Mouse (Mus musculus) liver, embryonic 13.5 days (tissue): ENCODE measurements around the gene Kdm1a. TPM values are rescaled to one million over a fixed set of nuclear protein-coding genes. Genes with fewer than 3 reads are reported as not detected.

Experiments
- ATAC-seq: fragments of 200-750 bp; cut with Nextera tagmentation; 2 replicates; pipeline ENCODE4 v1.8.0; 2017; ENCODE audit warnings: low read depth, mild to moderate bottlenecking, moderate number of reproducible peaks, moderate library complexity
- DNase-seq: peaks from one replicate; pipeline ENCODE4 v3.0.0; 2022
- H3K27ac ChIP-seq: fragments of 300-500 bp; sonication (generic); 2 replicates; pipeline ENCODE4 v1.5.1; 2015; ENCODE audit warnings: moderate library complexity, mild to moderate bottlenecking, inconsistent platforms
- H3K27me3 ChIP-seq: fragments of 300-500 bp; sonication (generic); 2 replicates; pipeline ENCODE4 v1.6.1; 2015; ENCODE audit warnings: mild to moderate bottlenecking, inconsistent platforms
- H3K36me3 ChIP-seq: fragments of 300-500 bp; sonication (generic); 2 replicates; pipeline ENCODE4 v1.6.1; 2015; ENCODE audit warnings: mild to moderate bottlenecking, inconsistent platforms
- H3K4me1 ChIP-seq: fragments of 300-500 bp; sonication (generic); replicated peaks from 2 replicates; pipeline ENCODE4 v1.6.1; 2015; ENCODE audit warnings: inconsistent platforms
- H3K4me2 ChIP-seq: fragments of 300-500 bp; sonication (generic); 2 replicates; pipeline ENCODE4 v1.6.1; 2015; ENCODE audit warnings: inconsistent platforms, mild to moderate bottlenecking, moderate library complexity
- H3K4me3 ChIP-seq: fragments of 300-500 bp; sonication (generic); replicated peaks from 2 replicates; pipeline ENCODE4 v1.5.1; 2015; ENCODE audit warnings: mild to moderate bottlenecking, inconsistent platforms
- H3K9ac ChIP-seq: fragments of 300-500 bp; sonication (generic); 2 replicates; pipeline ENCODE4 v1.6.1; 2015; ENCODE audit warnings: mild to moderate bottlenecking, inconsistent platforms
- H3K9me3 ChIP-seq: fragments of 300-500 bp; sonication (generic); replicated peaks from 2 replicates; pipeline ENCODE4 v1.6.1; 2016; ENCODE audit warnings: inconsistent platforms
- WGBS: fragments of 180-500 bp; shearing (Covaris S2); methylation state at CpG from one replicate; pipeline ENCODE4 v1.1.7; 2015; ENCODE audit not compliant: insufficient replicate concordance; 5-methylcytosine and 5-hydroxymethylcytosine counted together
- microRNA-seq: library from miRNA; unstranded; fragments of <30 nt; microRNA quantifications from one replicate; pipeline ENCODE4, GENCODE M21; 2016
- polyA plus RNA-seq: library from polyadenylated mRNA; unstranded; fragments of >200 nt; fragmentation: Nextera tagmentation; extraction: Ambion mirVana; gene quantifications from 2 replicates; pipeline ENCODE4 v1.2.1, GENCODE M21; 2015

Gene Kdm1a
- polyA plus RNA-seq, 1 experiment from 2014 or later, result 11.8 TPM

- no peak for ATAC-seq
- peaks cover 32% of the 10 kb centered on the region for H3K4me1 ChIP-seq
- no peak overlapping the region for H3K9ac ChIP-seq
- DNase-seq, result no peak
- no peaks in the 10 kb centered on the region for H3K27me3 ChIP-seq
- no peak overlapping the region for H3K4me3 ChIP-seq
- H3K9me3 ChIP-seq, result no peaks in the 10 kb centered on the region
- no peak overlapping the region for H3K4me2 ChIP-seq
- no peak overlapping the region for H3K27ac ChIP-seq
- H3K36me3 ChIP-seq, result no peaks in the 10 kb centered on the region
These were observed 82.7 kb downstream of the Kdm1a start for GRCm38 (mm10) chr4:136519866-136520265.

DNA sequence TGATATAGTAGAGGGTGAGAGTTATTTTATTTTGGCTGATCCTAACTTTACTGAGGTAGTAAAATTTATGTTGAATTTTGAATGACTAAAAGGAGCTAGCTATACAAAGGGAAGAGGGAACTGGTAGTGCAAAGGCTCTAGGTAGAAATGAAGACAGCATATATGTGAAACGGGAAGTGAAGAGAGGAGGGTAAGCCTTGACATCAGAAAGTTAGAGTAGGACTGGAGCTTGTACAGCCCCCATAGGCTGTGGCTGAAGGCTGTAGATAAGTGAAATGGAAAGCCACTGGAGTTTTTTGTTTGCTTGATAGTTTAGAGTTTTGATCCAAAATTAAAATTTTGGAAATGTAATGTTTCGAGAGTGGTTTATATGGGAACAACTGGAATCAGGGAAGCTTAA is 83.9 kb downstream of the Kdm1a start:
- no peaks in the 10 kb centered on the region for H3K9me3 ChIP-seq
- DNase-seq, result no peak
- no peak overlapping the region for H3K4me3 ChIP-seq
- H3K36me3 ChIP-seq, result no peaks in the 10 kb centered on the region
- WGBS, result 26% methylated on average over 2 of the region's 2 CpGs
- ATAC-seq, result no peak
- H3K9ac ChIP-seq, result no peak overlapping the region
- H3K27me3 ChIP-seq, result no peaks in the 10 kb centered on the region
- H3K4me2 ChIP-seq, result no peak overlapping the region
- H3K4me1 ChIP-seq, result peaks cover 21% of the 10 kb centered on the region
- no peak overlapping the region for H3K27ac ChIP-seq

- 73% methylated on average over 2 of the region's 2 CpGs for WGBS
- H3K4me1 ChIP-seq, result peaks cover 22% of the 10 kb centered on the region
- ATAC-seq, result no peak
- H3K9ac ChIP-seq, result no peak overlapping the region
- H3K9me3 ChIP-seq, result no peaks in the 10 kb centered on the region
- no peaks in the 10 kb centered on the region for H3K36me3 ChIP-seq
- H3K4me2 ChIP-seq, result no peak overlapping the region
- H3K27ac ChIP-seq, result no peak overlapping the region
- DNase-seq, result no peak
- no peaks in the 10 kb centered on the region for H3K27me3 ChIP-seq
- no peak overlapping the region for H3K4me3 ChIP-seq
These were observed 84.4 kb downstream of the Kdm1a start for GRCm38 (mm10) chr4:136518141-136518540.

GRCm38 (mm10) chr4:136512905-136513304 is 89.6 kb downstream of the Kdm1a start:
- H3K4me3 ChIP-seq, result no peak overlapping the region

DNA sequence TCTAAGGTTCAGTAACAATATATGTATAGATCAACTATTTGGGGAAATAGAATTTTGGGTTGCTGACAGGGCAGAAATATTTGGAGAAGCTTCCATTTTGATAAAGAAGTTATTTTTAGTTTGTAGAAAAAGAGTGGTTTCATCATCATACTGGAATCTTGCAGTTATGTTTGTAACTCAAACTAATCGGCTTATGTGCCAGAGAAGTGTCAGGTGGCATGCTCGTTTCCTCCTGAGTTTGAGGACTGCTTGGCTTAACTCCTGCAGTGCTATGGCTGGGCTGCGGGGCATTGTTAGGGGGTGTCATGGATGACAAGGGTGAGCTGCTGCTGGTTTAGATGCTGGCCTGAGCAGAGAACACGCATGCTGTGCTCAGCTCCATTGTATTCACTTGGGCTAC is 90.8 kb downstream of the Kdm1a start:
- DNase-seq, result no peak
- Histone ChIP-seq H3K4me2 (no peak overlapping the region), H3K27ac (no peak overlapping the region), H3K4me3 (no peak overlapping the region), H3K4me1 (peaks cover 12% of the 10 kb centered on the region), H3K27me3 (no peaks in the 10 kb centered on the region), H3K36me3 (no peaks in the 10 kb centered on the region), H3K9ac (no peak overlapping the region), H3K9me3 (no peaks in the 10 kb centered on the region)
- no peak for ATAC-seq
- 54% methylated on average over 4 of the region's 4 CpGs for WGBS

More at GRCm38 (mm10) chr4:136512905-136513304, 89.6 kb downstream of the Kdm1a start:
- Histone ChIP-seq H3K27me3 (no peaks in the 10 kb centered on the region), H3K9ac (no peak overlapping the region), H3K9me3 (no peaks in the 10 kb centered on the region), H3K27ac (no peak overlapping the region), H3K4me2 (no peak overlapping the region), H3K4me1 (peaks cover 12% of the 10 kb centered on the region), H3K36me3 (no peaks in the 10 kb centered on the region)
- ATAC-seq (no peak), DNase-seq (no peak)

GRCm38 (mm10) chr4:136509857-136510256 is 92.7 kb downstream of the Kdm1a start:
- no peak overlapping the region for H3K4me2 ChIP-seq
- no peak overlapping the region for H3K4me3 ChIP-seq
- no peaks in the 10 kb centered on the region for H3K27me3 ChIP-seq
- H3K36me3 ChIP-seq, result no peaks in the 10 kb centered on the region
- H3K27ac ChIP-seq, result no peak overlapping the region
- no peak for ATAC-seq
- H3K4me1 ChIP-seq, result peaks cover 18% of the 10 kb centered on the region
- 66% methylated on average over 1 of the region's 1 CpGs for WGBS
- H3K9me3 ChIP-seq, result no peaks in the 10 kb centered on the region
- H3K9ac ChIP-seq, result no peak overlapping the region
- DNase-seq, result no peak

DNA sequence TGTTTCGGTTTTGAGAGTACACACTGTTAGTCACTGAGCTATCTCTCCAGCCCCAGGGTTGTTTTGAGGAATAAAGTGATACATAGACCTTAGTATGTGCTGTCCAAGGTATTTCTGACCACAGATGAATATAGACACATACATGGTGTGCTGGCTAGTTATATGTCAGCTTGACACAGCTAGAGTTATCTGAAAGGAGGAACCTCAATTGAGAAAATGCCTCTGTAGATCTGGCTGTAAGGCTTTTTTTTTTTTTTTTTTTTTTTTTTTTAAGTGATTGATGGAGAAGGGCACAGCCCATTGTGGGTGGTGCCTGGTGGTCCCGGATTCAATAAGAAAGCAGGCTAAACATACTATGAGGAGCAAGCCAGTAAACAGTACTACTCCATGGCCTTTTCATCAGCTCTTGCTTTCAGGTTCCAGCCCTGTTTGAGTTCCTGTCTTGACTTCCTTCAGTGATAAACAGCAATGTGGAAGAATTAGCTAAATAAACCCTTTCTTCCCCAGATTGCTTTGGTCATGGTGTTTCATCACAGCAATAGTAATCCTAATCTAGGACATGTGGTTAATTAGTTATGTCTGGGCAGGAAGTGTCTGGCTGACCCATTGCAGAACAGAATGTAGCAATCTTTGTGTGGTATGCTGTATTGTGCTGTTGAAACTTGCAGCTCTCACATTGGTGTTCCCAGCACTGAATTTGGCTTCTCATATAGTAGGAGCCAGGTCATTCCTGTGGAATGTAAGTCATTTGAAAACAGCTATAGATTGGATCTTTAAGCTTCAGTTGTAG is 96.9 kb downstream of the Kdm1a start:
- Histone ChIP-seq H3K4me1 (peaks cover 10% of the 10 kb centered on the region), H3K9ac (no peak overlapping the region), H3K36me3 (no peaks in the 10 kb centered on the region), H3K9me3 (no peaks in the 10 kb centered on the region), H3K4me2 (no peak overlapping the region), H3K27me3 (no peaks in the 10 kb centered on the region), H3K4me3 (no peak overlapping the region), H3K27ac (no peak overlapping the region)
- 21% methylated on average over 2 of the region's 2 CpGs for WGBS
- no peak for ATAC-seq
- no peak for DNase-seq

Small RNAs within 50 kb of the gene (microRNA-seq; reads per million reads assigned to microRNA genes)
- gene Gm22180, result not detected

Other genes with a start within 250 kb of the Kdm1a start
- 0.15 TPM in 1 of 2 replicates, not detected in the other for gene Htr1d, start 179.2 kb downstream of the Kdm1a start, polyA plus RNA-seq
- 0.06 TPM in 1 of 2 replicates, not detected in the other for gene 6030445D17Rik, start 140.5 kb downstream of the Kdm1a start, polyA plus RNA-seq
- 17.3 and 19.3 TPM in 2 replicates for gene Luzp1, start 133.0 kb downstream of the Kdm1a start, polyA plus RNA-seq
- gene Tex46, start 7.7 kb upstream of the Kdm1a start, polyA plus RNA-seq, result not detected in 2 replicates
- gene Lactbl1, start 19.9 kb upstream of the Kdm1a start, polyA plus RNA-seq, result not detected in 2 replicates
- gene Ephb2, start 233.3 kb upstream of the Kdm1a start, polyA plus RNA-seq, result 0.36 and 0.50 TPM in 2 replicates